Mouse (Mus musculus): ENCODE measurements around the gene Pld1.

DNA sequence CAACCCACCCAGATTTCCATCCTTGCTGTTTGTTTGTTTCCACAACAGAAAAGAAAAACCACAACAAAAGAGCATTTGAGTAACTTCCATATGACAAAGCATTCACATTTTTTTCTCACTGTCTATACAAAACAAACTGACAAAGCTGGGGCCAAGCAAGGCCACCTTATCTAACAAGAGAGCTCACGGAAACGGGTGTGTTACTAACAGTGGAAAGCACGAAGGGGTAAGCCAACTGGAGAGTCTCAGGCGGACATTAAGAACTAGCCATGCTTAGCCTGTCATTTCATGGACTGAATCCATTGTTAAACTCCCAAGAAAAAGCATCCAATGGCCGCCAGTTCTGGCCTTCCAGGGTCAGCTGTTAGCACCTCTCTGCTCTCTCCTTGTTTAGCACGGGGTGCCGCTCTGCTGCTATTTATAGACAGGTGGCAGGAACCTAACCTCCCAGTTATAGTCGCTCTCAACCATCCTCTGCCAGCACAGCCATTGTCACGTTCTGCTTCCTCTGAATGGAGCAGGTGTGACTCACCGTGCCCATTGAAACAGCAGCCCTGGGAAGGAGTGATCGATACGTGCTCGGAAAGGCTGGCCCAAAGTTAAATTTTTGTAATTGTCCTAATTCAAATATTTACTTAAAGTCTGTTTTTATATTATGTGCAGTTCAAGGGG is 33.7 kb upstream of the Pld1 start:
- 0 out of 2 replicates have a peak, but pooled peaks have one; percentile 28 for TF ChIP-seq CTCF (IDR thresholded peaks at IDR 0.05; ENCODE audit: low read depth)
- no peak for TF ChIP-seq EP300 (optimal IDR thresholded peaks at IDR 0.05)
